Mouse (Mus musculus): ENCODE results near the gene 4921524J17Rik. TPM values are rescaled to one million over a fixed set of nuclear protein-coding genes. Genes with fewer than 3 reads are reported as not detected.
A peak's percentile ranks its signal among the peaks of the same experiment; 100 is the strongest.

4921524J17Rik gene
- polyA plus RNA-seq, 1 experiment from 2014 or later, result 44.6 TPM

GRCm38 (mm10) chr8:85379142-85379781, 53.4 kb downstream of the 4921524J17Rik start:
- WGBS, result 10% methylated on average over 2 of the region's 2 CpGs
- H3K4me3 ChIP-seq (ENCODE audit: low read length), result no peak overlapping the region
- ATAC-seq (ENCODE audit: low read depth), result peak; percentile 95
- no peak overlapping the region for H3K9ac ChIP-seq (ENCODE audit: low read length)
- H3K27ac ChIP-seq (ENCODE audit: low read length), result peak overlapping the region; percentile 95
- peaks cover 19% of the 10 kb centered on the region for H3K4me1 ChIP-seq (replicated peaks; ENCODE audit: control insufficient read depth, insufficient read depth, low read length)
- no peaks in the 10 kb centered on the region for H3K27me3 ChIP-seq (ENCODE audit: control insufficient read depth, insufficient read depth, low read depth, low read length)
- no peaks in the 10 kb centered on the region for H3K36me3 ChIP-seq (ENCODE audit: control insufficient read depth, insufficient read depth, low read length)
- H3K4me2 ChIP-seq (ENCODE audit: low read depth, low read length), result 0 out of 2 replicates have a peak overlapping the region, but pooled peaks have one; percentile 9
- H3K9me3 ChIP-seq (ENCODE audit: control insufficient read depth, low read length), result no peaks in the 10 kb centered on the region

- ATAC-seq (ENCODE audit: low read depth), result no peak
- H3K27me3 ChIP-seq (ENCODE audit: control insufficient read depth, insufficient read depth, low read depth, low read length), result no peaks in the 10 kb centered on the region
- H3K36me3 ChIP-seq (ENCODE audit: control insufficient read depth, insufficient read depth, low read length), result no peaks in the 10 kb centered on the region
- no peak overlapping the region for H3K4me2 ChIP-seq (ENCODE audit: low read depth, low read length)
- no peak overlapping the region for H3K4me3 ChIP-seq (ENCODE audit: low read length)
- H3K4me1 ChIP-seq (replicated peaks; ENCODE audit: control insufficient read depth, insufficient read depth, low read length), result peaks cover 25% of the 10 kb centered on the region
- no peak overlapping the region for H3K27ac ChIP-seq (ENCODE audit: low read length)
- H3K9me3 ChIP-seq (ENCODE audit: control insufficient read depth, low read length), result no peaks in the 10 kb centered on the region
- H3K9ac ChIP-seq (ENCODE audit: low read length), result no peak overlapping the region
- WGBS, result 42% methylated on average over 3 of the region's 3 CpGs
Measured at GRCm38 (mm10) chr8:85376516-85376915, 56.1 kb downstream of the 4921524J17Rik start.

- 25% methylated on average over 4 of the region's 4 CpGs for WGBS
Measured at GRCm38 (mm10) chr8:85374286-85374685, 58.3 kb downstream of the 4921524J17Rik start.

GRCm38 (mm10) chr8:85373435-85374039, 59.1 kb downstream of the 4921524J17Rik start:
- Histone ChIP-seq H3K9ac (ENCODE audit: low read length) (no peak overlapping the region), H3K36me3 (ENCODE audit: control insufficient read depth, insufficient read depth, low read length) (no peaks in the 10 kb centered on the region), H3K9me3 (ENCODE audit: control insufficient read depth, low read length) (no peaks in the 10 kb centered on the region), H3K4me1 (replicated peaks; ENCODE audit: control insufficient read depth, insufficient read depth, low read length) (peaks cover 8% of the 10 kb centered on the region), H3K27ac (ENCODE audit: low read length) (peak overlapping the region; percentile 24; the same call in 1 of the 2 replicates), H3K27me3 (ENCODE audit: control insufficient read depth, insufficient read depth, low read depth, low read length) (no peaks in the 10 kb centered on the region), H3K4me2 (ENCODE audit: low read depth, low read length) (no peak overlapping the region), H3K4me3 (ENCODE audit: low read length) (no peak overlapping the region)
- WGBS, result 49% methylated on average over 5 of the region's 5 CpGs
- ATAC-seq (ENCODE audit: low read depth), result no peak

More at GRCm38 (mm10) chr8:85374286-85374685, 58.3 kb downstream of the 4921524J17Rik start:
- 0 out of 2 replicates have a peak overlapping the region, but pooled peaks have one; percentile 2 for H3K4me2 ChIP-seq (ENCODE audit: low read depth, low read length)
- H3K4me1 ChIP-seq (replicated peaks; ENCODE audit: control insufficient read depth, insufficient read depth, low read length), result peaks cover 8% of the 10 kb centered on the region
- H3K36me3 ChIP-seq (ENCODE audit: control insufficient read depth, insufficient read depth, low read length), result no peaks in the 10 kb centered on the region
- H3K9ac ChIP-seq (ENCODE audit: low read length), result no peak overlapping the region
- H3K9me3 ChIP-seq (ENCODE audit: control insufficient read depth, low read length), result no peaks in the 10 kb centered on the region
- H3K27me3 ChIP-seq (ENCODE audit: control insufficient read depth, insufficient read depth, low read depth, low read length), result no peaks in the 10 kb centered on the region
- no peak for ATAC-seq (ENCODE audit: low read depth)
- no peak overlapping the region for H3K27ac ChIP-seq (ENCODE audit: low read length)
- no peak overlapping the region for H3K4me3 ChIP-seq (ENCODE audit: low read length)

- peaks cover 8% of the 10 kb centered on the region for H3K4me1 ChIP-seq (replicated peaks; ENCODE audit: control insufficient read depth, insufficient read depth, low read length)
- H3K36me3 ChIP-seq (ENCODE audit: control insufficient read depth, insufficient read depth, low read length), result no peaks in the 10 kb centered on the region
- 100% methylated on average over 1 of the region's 1 CpGs for WGBS
- no peak overlapping the region for H3K4me3 ChIP-seq (ENCODE audit: low read length)
- no peaks in the 10 kb centered on the region for H3K9me3 ChIP-seq (ENCODE audit: control insufficient read depth, low read length)
- no peak overlapping the region for H3K9ac ChIP-seq (ENCODE audit: low read length)
- no peak overlapping the region for H3K4me2 ChIP-seq (ENCODE audit: low read depth, low read length)
- no peak for ATAC-seq (ENCODE audit: low read depth)
- no peaks in the 10 kb centered on the region for H3K27me3 ChIP-seq (ENCODE audit: control insufficient read depth, insufficient read depth, low read depth, low read length)
- no peak overlapping the region for H3K27ac ChIP-seq (ENCODE audit: low read length)
Measured at GRCm38 (mm10) chr8:85372465-85372839, 60.2 kb downstream of the 4921524J17Rik start.

GRCm38 (mm10) chr8:85371736-85372464, 60.7 kb downstream of the 4921524J17Rik start:
- no peak for ATAC-seq (ENCODE audit: low read depth)
- 72% methylated on average over 5 of the region's 5 CpGs for WGBS
- Histone ChIP-seq H3K4me2 (ENCODE audit: low read depth, low read length) (no peak overlapping the region), H3K27me3 (ENCODE audit: control insufficient read depth, insufficient read depth, low read depth, low read length) (no peaks in the 10 kb centered on the region), H3K4me3 (ENCODE audit: low read length) (no peak overlapping the region), H3K27ac (ENCODE audit: low read length) (no peak overlapping the region), H3K36me3 (ENCODE audit: control insufficient read depth, insufficient read depth, low read length) (no peaks in the 10 kb centered on the region), H3K9me3 (ENCODE audit: control insufficient read depth, low read length) (no peaks in the 10 kb centered on the region), H3K9ac (ENCODE audit: low read length) (no peak overlapping the region), H3K4me1 (replicated peaks; ENCODE audit: control insufficient read depth, insufficient read depth, low read length) (peaks cover 8% of the 10 kb centered on the region)

GRCm38 (mm10) chr8:85365176-85365575, 67.5 kb downstream of the 4921524J17Rik start:
- Histone ChIP-seq H3K4me3 (ENCODE audit: low read length) (no peak overlapping the region), H3K9ac (ENCODE audit: low read length) (no peak overlapping the region)
- 41% methylated on average over 6 of the region's 6 CpGs for WGBS

GRCm38 (mm10) chr8:85364628-85365027, 68.0 kb downstream of the 4921524J17Rik start:
- no peaks in the 10 kb centered on the region for H3K36me3 ChIP-seq (ENCODE audit: control insufficient read depth, insufficient read depth, low read length)
- no peak overlapping the region for H3K4me2 ChIP-seq (ENCODE audit: low read depth, low read length)
- H3K4me3 ChIP-seq (ENCODE audit: low read length), result no peak overlapping the region
- no peak for ATAC-seq (ENCODE audit: low read depth)
- H3K27ac ChIP-seq (ENCODE audit: low read length), result no peak overlapping the region
- no peaks in the 10 kb centered on the region for H3K9me3 ChIP-seq (ENCODE audit: control insufficient read depth, low read length)
- H3K27me3 ChIP-seq (ENCODE audit: control insufficient read depth, insufficient read depth, low read depth, low read length), result no peaks in the 10 kb centered on the region
- H3K9ac ChIP-seq (ENCODE audit: low read length), result no peak overlapping the region
- H3K4me1 ChIP-seq (replicated peaks; ENCODE audit: control insufficient read depth, insufficient read depth, low read length), result peaks cover 6% of the 10 kb centered on the region
- WGBS, result 79% methylated on average over 11 of the region's 11 CpGs

More at GRCm38 (mm10) chr8:85365176-85365575, 67.5 kb downstream of the 4921524J17Rik start:
- Histone ChIP-seq H3K4me1 (replicated peaks; ENCODE audit: control insufficient read depth, insufficient read depth, low read length) (peaks cover 6% of the 10 kb centered on the region), H3K27me3 (ENCODE audit: control insufficient read depth, insufficient read depth, low read depth, low read length) (no peaks in the 10 kb centered on the region), H3K27ac (ENCODE audit: low read length) (no peak overlapping the region; the same call in 1 of the 2 replicates), H3K4me2 (ENCODE audit: low read depth, low read length) (no peak overlapping the region), H3K36me3 (ENCODE audit: control insufficient read depth, insufficient read depth, low read length) (no peaks in the 10 kb centered on the region), H3K9me3 (ENCODE audit: control insufficient read depth, low read length) (no peaks in the 10 kb centered on the region)
- ATAC-seq (ENCODE audit: low read depth), result peak; percentile 41; the same call in 1 of the 2 replicates

GRCm38 (mm10) chr8:85363406-85363805, 69.2 kb downstream of the 4921524J17Rik start:
- H3K9me3 ChIP-seq (ENCODE audit: control insufficient read depth, low read length), result no peaks in the 10 kb centered on the region
- no peak for ATAC-seq (ENCODE audit: low read depth)
- whole genome bisulfite sequencing, result 68% methylated on average over 6 of the region's 6 CpGs
- H3K4me2 ChIP-seq (ENCODE audit: low read depth, low read length), result no peak overlapping the region
- no peak overlapping the region for H3K9ac ChIP-seq (ENCODE audit: low read length)
- no peak overlapping the region for H3K4me3 ChIP-seq (ENCODE audit: low read length)
- H3K36me3 ChIP-seq (ENCODE audit: control insufficient read depth, insufficient read depth, low read length), result no peaks in the 10 kb centered on the region
- H3K27me3 ChIP-seq (ENCODE audit: control insufficient read depth, insufficient read depth, low read depth, low read length), result no peaks in the 10 kb centered on the region
- no peak overlapping the region for H3K27ac ChIP-seq (ENCODE audit: low read length)
- H3K4me1 ChIP-seq (replicated peaks; ENCODE audit: control insufficient read depth, insufficient read depth, low read length), result peaks cover 6% of the 10 kb centered on the region
